Mouse (Mus musculus) skeletal muscle tissue, postnatal 0 days (tissue): Measurements from ENCODE around the gene Ccnd2. TPM values are rescaled to one million over a fixed set of nuclear protein-coding genes. Genes with fewer than 3 reads are reported as not detected.

Experiments used
- polyA plus RNA-seq: library from polyadenylated mRNA; unstranded; fragments of >200 nt; fragmentation: Nextera tagmentation; extraction: Ambion mirVana; gene quantifications from 2 replicates; pipeline ENCODE4 v1.2.1, GENCODE M21; 2015

Gene Ccnd2
- 122 and 171 TPM in 2 replicates for polyA plus RNA-seq

DNA sequence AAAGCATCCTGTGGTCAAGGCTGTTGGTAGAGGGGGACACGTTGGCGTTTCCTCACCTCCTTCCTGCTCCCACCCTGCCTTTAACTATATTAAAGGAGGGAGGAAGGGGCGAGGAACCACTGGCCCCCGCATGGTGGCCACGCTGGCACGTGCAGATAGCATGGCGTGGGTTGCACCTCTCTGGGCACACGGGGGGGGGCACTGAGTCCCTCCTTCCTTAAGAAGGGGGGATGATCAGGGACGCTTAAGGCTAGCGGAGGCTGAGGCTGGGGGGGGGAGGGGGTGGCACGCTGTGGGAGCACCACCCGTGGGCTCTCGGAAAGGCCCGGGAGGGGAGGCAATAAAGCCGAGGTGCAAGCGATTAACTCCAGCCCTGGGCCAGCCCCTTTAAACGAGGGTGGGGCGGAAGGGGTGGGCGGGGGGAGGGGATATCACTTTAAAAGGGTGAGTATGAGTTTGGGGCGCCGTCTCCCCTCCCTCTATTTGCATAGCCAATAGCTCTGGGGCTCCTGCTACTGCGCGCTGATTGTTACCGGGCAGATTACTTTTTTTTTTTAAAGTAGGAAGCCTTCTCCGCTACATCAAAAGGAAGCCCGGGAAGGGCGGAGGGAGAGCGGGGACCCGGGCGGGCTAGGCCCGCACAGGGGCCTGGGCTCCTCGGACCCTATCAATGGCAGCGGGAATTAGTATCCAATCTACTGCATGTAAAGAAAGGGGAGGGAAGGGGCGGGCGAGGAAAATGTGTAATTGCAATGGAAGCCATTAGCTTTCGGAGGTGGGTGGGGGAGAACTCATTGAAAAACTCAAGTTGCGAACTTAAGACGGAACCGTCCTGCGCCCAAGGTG lies at the start of gene Ccnd2:
Gene Ccnd2, minus strand, starts transcription at position 88 of the 846 bp plus-strand sequence.

DNA sequence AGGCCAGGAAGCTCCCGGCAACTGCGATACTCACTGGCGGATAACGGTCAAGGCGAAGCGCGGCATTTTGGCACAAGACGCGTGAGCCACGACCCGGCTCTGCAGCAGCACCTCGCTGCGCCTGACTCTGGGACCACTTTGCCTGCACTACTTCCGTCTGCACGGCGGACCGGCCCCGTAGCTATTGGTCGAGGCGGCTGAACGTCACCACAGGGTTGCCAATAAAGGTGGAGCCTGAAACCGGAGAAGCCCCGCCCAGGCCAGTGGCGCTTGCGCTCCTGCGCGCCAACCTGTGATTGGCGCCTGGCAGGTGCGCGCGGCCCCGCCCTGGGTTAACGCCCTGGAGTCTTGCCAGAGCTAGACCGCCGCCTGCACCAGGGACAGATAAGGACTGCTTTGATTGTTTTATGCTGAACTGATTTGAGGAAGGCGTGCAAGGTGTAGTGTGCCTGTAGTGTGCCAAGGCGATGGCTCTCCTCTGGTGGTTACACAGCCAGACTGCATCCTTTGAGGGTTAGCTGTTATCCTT lies 42.5 kb downstream of the Ccnd2 start, which contains the start of gene Tigar:
Gene Tigar, minus strand, starts transcription at position 156 of the 529 bp plus-strand sequence.

Other genes starting within 250 kb of the Ccnd2 start
- gene Dyrk4, start 230.4 kb downstream of the Ccnd2 start, polyA plus RNA-seq, result not detected in 2 replicates
- gene Rad51ap1, start 212.6 kb downstream of the Ccnd2 start, polyA plus RNA-seq, result 12.4 and 14.2 TPM in 2 replicates
- 11.8 and 12.7 TPM in 2 replicates for gene D6Wsu163e, start 212.2 kb downstream of the Ccnd2 start, polyA plus RNA-seq
- 2.7 and 3.0 TPM in 2 replicates for gene Fgf6, start 136.6 kb downstream of the Ccnd2 start, polyA plus RNA-seq
- 0.18 and 0.32 TPM in 2 replicates for gene Fgf23, start 79.3 kb downstream of the Ccnd2 start, polyA plus RNA-seq
- gene Tigar, start 42.6 kb downstream of the Ccnd2 start, polyA plus RNA-seq, result 2.1 and 3.2 TPM in 2 replicates